Mouse (Mus musculus) left cerebral cortex, adult 9 months (tissue): Measurements from ENCODE around the gene Hemk1.

Source experiments
- DNase-seq, 2 experiments: peaks; one replicate each; pipeline ENCODE4 v3.0.0; 2022; ENCODE audit warnings: low spot score in 2 of 2

Hemk1 gene

DNA sequence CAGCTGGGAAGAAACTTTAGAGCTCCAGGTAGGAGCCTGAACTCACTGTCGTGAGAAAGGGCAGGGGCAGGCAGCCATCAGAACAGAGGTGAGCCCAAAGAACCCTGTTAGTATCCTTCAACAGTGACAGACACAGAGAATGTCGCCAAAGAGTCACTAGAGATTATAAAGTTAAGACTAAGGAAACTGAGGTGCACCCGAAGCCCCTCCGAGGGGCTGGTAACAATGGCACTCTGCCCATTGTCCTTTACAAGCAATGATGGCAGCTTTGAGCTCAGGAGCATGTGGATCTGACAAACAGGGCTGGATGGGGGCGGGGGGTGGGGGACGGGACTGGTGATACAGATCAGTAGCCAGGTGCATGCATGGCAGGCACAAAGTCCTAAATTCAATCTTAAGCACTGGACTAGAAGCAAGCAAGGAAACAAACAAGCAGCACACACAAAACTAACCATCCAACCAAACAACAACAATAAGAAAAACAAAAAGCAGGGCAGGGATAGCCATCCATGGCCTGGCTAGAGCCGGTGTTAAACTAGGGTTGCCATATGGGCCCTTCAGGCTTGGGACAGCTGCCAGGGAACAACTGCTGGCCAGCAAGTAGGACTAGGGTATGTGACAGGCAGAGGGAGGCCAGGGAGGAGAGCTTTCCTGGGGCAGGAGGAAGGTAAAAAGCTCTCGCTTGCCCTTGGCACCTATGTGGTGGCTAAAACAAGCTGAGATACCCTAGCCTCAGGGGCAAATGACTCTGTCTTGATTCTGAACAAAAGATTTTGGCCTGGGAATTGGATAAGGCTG is 5.2 kb upstream of the Hemk1 start:
- no peak for DNase-seq

DNA sequence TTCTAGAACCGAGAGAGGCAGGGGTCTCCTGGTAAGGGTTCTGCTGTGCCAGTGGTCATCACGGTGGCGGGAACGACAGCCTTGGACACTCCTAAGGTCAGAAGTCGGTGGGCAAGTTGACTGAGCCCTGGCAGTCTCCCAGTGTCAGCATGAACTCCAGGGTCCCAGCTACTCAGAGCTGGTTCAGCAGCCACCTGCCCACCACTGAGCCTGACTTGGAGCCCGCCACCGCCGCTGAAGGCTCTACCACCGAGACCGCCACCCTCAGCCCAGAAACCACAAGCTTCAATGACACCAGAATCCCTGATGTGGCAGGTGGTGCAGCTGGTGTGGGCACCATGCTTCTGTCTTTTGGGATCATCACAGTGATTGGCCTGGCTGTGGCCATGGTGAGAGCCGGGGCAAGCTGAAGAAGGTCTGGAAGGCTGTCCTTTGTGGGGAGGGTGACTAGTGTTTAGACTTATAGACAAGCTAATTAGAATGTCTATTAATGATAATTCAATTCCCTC is 4.1 kb upstream of the Hemk1 start:
- no peak for DNase-seq

DNA sequence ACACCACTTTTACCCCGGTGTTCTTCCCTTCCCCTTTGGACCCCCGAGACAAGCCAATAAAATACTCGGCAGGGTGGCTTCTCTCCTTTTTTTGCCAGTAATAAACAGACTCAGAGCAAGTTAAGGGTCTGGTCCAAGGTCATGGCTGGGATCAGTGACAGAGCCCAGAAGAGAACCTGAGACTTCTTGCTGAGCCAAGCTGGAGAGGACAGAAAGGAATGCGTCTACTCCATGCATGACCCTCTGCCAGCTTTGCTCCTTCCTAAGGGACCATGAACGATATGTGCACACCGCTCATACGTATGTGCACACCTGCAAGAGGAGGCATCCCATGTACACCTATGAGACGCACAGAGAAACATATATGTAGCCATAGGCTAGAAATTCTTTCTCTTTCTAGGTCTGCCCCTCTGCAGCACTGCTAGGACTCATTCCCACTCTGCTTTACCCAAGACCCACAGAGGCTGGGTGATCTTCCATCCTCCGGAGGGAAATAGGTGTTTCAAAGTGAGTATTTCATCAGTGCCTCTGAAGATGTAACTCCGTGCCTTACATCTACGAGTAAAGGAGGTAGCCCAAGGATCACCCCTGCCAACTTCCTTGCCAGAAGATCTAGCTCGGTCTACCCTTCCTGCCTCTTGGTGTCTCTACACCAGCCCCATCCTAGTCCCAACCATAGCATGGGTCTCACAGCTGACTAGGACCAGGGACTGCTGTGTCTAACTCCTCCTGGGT is 2.9 kb upstream of the Hemk1 start:
- DNase-seq: no peak

DNA sequence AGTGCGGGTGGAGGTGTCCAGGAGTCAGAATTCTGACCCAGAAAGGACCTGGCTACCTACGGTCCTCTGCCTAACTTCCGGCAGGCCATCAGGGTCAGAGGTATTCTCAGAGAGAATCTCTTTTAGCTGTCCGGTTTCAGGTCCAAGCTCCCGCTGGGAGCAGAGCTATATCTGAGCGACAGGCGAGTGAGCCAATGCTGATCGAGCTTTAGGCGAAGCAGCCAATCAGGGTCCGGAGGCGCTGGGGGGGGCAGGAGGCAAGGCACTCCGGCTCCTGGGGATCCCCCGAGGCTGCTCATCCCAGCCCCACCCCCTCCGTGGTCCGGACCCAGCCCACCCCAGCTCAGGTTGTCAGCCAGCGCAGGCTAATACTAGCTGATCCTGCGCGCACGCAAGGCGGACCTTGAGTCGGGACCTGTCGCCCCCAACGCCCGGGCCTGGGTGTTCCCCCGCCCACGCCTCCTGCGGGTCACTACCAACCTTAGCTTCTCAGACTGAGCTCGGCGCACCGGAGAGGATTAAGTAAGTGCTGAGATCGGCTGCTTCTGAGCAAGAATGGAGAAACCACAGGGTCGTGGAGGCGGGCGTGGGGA is 2.2 kb upstream of the Hemk1 start, which contains the start of gene 6430571L13Rik:
Gene 6430571L13Rik (plus strand): TSS at position 336 of the 593 bp plus-strand sequence.
- peak; percentile 80 to 93 for DNase-seq

GRCm38 (mm10) chr9:107336386-107336785 is 1.8 kb downstream of the Hemk1 start:
- no peak for DNase-seq

DNA sequence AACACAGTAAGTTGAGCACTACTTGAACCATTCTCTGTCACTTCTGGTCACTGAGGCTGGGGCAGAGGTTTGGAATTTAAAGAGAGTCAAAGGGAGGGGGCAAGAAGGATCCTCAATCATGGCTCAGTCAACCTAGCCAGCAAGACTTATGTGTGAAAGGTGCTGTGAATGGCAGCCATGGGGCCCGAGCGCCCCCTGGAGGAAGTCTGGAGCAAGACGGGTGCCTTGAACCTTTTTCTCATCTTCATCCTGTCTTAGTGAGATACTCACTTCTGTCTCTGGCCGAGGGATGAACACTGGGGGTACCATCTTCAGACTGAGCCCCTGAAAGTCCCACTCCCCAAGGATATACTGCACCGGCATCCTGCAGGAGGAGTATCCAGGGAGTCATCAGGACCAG is 2.2 kb downstream of the Hemk1 start:
- DNase-seq: peak in 1 of 2 experiments; percentile 74

DNA sequence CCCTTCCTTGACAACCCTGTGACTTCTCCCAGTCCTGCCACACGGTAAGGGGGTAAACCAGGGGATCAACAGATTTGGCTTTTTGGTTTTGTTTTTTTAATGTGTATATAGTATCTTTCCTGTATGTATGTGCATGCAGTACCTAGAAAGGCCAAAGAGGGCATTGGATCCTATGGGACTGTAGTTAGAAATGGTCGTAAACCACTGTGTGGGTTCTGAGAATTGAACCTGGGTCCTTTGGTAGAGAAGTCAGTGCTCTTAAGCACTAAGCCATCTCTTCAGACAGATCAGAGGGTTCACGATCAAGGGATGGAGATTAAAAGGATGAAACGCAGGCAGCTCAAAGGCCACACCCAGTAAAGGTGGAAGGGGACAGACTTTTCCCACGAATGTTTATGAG is 3.1 kb downstream of the Hemk1 start:
- DNase-seq: no peak

GRCm38 (mm10) chr9:107334356-107334755 is 3.8 kb downstream of the Hemk1 start:
- no peak for DNase-seq

GRCm38 (mm10) chr9:107333686-107334085 is 4.5 kb downstream of the Hemk1 start:
- DNase-seq: no peak

DNA sequence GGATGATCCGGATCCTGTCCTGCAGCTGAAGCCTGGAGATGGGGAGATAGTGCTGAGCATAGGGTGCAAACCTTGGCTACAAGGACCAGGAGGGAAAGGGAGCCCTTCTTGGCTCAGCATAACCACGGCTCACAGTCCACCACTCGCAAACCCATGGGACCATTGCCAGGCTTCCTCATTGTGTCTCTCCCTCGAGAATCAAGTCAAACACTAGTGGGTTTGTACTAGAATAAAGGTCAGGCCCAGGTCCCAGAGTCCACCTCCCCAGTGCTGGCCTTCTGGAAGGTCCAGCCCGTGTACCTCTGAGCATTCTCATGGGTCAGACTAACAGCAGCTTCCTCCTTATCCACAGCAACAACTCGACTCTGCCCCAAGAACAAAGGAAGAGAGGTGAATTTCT is 7.4 kb downstream of the Hemk1 start:
- DNase-seq: no peak

DNA sequence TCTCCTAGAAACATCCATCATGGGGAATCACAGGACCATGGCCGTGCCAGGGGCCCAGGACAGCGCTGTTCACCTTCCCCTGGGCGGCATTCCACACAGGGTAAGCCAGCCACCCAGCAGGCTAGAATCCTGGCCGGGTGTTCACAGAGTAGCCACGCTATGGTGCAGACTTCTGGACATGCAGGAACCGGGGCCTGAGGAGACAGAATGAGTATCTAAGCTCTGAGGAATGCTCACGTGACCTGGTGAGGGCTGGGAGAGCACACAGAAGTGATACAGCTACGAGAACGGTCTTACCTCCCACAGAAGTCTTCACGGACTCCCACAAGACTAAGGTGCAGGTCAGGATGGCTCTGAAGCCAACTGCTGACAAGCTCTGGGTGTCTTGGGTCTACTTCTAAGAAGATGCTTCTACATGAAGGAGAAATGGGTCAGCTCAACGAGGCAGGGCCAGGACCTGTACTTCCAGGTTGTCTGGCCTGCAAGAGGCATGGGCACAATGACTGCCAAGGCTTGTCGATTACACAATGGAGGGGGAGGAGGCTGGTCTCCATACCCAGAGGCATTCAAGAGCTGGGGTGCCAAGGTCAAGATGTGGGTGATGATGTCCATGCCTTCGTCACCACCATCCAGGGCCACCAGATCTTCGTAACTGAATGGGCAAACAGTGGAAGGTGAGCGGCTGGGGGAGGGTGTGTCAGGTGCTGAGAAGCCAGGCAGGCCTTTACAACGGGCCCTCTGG is 10.1 kb downstream of the Hemk1 start:
- DNase-seq: no peak

DNA sequence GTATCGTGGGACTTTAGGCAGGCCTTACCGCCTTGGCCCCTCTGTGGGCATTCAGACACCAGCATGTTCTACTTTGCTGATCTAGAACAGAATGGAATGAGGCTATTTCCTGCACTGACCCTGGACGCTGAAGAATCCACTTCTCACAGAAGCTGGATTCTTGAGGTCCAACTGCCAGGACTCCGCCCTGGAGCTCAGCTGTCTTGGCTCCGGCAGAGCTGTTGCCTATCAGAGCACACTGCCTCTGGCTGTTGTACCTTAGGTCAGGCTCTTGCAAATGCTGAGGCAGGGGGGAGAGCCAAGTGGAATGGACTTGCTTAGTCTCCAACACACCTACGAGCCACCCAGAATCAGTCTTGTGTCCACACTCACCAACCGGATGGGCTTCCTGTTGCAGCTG is 12.2 kb downstream of the Hemk1 start:
- DNase-seq: no peak

GRCm38 (mm10) chr9:107324799-107325561 is 13.2 kb downstream of the Hemk1 start:
- no peak for DNase-seq

DNA sequence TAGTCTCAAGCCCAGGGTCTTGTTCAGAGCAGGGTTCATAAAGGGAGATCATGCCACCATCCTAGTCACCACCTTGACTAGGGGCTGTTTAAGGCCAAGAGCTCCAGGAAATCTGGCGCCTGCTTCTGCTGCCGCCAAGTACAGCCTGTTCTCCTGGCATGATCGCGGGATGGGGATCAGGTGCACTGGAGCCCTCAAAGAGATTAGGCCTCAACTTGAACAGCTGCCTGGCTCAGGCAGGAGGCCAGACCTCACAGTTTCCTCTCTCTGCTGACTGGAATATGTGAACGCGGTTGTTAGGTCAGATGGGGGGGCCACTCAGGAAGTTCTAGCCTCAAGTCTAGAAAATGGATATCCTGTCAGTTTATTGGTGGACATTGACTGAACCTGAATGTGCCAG is 14.6 kb downstream of the Hemk1 start:
- DNase-seq: no peak

- DNase-seq: no peak
Observed at GRCm38 (mm10) chr9:107322461-107323050, 15.6 kb downstream of the Hemk1 start.

DNA sequence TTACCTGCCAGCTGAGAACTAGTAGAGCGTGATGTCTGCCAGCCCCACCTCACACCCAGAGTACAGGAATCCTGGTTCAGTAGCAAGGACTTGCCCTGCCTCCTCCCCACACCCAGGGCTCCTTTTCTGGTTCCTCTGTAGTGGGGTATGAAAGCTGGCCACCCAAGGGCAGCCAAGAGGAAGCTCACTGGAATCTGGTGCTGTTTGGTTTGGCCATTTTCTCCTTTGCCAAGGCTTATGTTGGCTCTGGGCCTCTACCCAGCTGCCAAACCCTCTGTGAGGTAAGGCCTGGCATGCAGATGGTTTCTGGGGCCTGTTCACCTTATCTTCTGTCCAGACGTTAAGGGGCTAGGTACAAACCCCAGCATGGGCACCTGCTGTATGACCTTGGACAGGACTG is 22.4 kb downstream of the Hemk1 start:
- DNase-seq: no peak

DNA sequence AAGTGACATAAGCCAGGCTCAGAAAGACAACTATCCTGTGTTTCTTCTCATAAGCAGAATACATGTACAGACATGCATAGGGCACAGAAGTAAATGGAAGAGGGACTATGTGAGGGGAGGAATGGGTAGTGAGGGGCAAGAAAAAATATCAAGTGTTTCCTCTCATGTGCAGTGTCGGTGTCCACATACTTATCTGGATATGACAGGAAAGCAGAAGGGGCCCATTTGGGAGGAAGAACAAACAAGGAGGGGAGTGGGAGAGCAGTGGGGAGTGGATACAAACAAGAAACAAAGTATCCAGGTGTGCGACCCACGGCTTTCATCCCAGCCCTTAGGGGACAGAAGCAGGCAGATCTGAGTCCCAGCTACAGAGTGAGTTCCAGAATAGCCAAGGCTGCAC is 24.2 kb downstream of the Hemk1 start:
- DNase-seq: no peak

- DNase-seq: no peak
Observed at GRCm38 (mm10) chr9:107312811-107313584, 25.2 kb downstream of the Hemk1 start.

DNA sequence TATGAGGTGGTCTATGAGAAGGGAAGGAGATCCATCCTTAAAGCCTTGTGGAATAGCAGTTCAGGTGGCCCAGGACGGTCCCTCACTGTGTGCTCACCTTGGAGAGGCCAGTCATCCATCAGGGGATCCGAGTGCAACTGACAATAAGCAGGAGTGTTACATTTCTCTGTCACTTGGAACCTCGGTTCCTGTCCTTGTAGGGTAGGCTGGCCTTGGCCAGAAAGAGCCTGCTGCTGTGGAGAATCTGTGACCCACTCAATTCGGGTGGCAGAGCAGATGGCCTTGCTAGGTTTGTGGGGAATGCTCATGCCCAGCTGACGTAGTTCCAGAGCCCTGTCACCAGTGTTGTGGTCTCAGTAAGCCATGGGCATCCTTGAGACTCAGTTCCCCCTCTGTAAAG is 28.6 kb downstream of the Hemk1 start:
- no peak for DNase-seq

DNA sequence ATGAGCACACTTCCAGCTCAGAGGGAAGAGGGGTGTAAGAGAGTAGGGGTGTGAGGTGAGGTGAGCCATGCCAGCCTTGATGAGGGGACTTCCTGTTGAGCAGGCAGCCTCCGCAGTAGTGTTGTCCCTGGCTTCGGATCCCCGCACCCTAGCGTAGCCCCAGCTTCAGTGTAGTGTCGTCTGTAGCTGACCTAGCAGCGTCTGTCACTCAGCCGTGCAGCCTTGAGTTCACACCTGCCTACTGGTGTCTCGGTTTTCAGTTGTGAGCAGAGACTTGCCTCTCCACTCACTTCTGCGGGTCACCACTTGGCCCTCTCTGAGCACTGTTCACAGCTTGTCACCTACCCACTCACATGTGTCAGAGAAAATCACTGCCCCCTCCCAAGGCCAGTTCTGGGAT is 29.0 kb downstream of the Hemk1 start:
- no peak for DNase-seq
